Mouse (Mus musculus): Measurements from ENCODE around the gene Notch2.

Gene Notch2

GRCm38 (mm10) chr3:98079601-98080215 is 66.4 kb downstream of the Notch2 start:
- no peak for DNase-seq

- no peak for DNase-seq
Measured at GRCm38 (mm10) chr3:98080630-98081029, 67.3 kb downstream of the Notch2 start.

- no peak for DNase-seq
Measured at GRCm38 (mm10) chr3:98082188-98082587, 68.9 kb downstream of the Notch2 start.

- DNase-seq, result no peak
Measured at GRCm38 (mm10) chr3:98082972-98083371, 69.6 kb downstream of the Notch2 start.

DNA sequence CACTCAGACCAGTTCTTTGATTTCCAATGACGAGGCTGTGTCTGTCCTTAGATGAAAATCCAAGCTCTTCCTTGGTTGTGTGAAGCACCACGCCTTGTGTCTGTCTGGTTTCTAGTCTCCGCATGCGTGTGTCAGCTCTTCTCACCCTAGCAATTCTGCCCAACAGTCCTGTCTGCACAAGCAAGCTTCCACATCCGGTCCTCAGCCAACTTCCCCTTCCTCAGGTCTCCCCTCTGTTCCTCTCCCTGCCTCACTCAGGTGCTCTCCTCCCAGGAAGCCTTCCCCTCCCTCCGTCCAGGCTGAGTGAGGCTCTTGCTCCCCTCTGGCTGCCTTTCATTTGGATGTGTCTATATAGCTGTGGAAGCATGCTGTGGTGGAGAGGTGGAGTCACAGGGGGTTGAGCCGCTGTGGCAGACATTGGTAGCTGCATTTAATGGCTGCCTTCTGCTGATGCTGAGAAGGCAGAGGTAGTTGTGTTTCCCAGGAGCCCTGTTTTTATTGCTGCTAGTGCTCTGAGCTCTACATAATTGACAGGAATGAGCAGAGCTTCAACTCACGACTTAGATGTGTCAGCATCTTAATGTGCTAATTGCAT is 70.8 kb downstream of the Notch2 start:
- DNase-seq, result no peak

DNA sequence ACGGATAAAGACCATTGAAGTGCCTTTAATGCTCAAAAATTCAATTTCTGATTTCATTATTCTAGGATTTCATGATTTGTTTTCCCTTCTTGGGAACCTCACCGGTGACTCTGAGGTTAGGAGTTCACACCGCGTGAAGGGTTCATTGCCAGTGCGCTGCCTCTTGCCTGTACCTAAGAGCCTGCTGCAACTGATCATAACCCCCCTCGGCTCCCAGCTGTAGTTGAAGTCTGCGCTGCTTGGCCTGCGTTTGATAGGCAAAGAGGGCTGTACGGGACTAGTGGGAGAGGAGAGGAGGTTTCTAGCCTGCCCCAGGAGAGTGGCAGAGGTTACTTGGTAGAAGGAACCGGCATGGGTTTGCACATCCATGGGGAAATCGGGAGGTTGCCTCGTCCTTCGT is 71.5 kb downstream of the Notch2 start:
- no peak for DNase-seq

- DNase-seq, result no peak
Measured at GRCm38 (mm10) chr3:98085812-98086268, 72.5 kb downstream of the Notch2 start.

DNA sequence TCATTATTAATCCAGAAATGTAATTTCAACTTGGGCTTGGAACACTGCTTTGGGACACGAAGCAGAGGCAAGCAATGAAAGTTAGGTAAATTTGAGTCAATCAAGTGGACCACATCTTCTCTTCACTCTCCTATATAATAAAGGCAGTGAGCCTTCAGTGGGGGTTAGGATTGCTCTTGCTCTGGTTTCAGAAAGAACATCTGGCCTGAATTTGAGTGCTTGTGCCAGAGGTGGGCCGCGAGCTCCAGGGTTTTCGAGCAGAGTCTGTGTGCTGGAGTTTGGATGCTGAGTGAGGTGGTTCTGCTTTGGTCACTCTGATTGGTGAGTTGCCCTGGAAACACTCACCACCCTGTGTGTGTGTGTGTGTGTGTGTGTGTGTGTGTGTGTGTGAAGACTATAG is 73.1 kb downstream of the Notch2 start:
- no peak for DNase-seq

DNA sequence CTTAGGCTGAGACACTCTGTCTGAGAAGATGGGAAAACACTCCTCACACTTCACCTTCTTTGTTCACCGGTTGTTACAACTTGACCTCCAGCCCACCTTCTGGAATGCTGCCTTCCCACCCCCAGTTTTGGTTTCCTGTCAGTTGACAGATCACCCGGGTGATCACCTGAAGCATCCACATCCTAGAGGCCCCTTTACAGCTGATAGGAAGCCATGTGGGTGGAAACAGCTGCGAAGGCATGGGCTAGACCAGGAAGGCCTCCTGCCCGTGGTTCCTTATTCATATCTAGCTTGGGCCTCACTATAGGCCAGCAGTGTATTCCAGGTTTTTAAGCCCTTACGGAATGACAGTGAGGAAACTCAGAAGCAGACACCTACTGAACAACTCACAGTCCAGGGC is 73.5 kb downstream of the Notch2 start:
- no peak for DNase-seq

- no peak for DNase-seq
Measured at GRCm38 (mm10) chr3:98087551-98087950, 74.2 kb downstream of the Notch2 start.

- no peak for DNase-seq
Measured at GRCm38 (mm10) chr3:98089702-98090101, 76.4 kb downstream of the Notch2 start.

GRCm38 (mm10) chr3:98090129-98090528 is 76.8 kb downstream of the Notch2 start:
- no peak for DNase-seq

DNA sequence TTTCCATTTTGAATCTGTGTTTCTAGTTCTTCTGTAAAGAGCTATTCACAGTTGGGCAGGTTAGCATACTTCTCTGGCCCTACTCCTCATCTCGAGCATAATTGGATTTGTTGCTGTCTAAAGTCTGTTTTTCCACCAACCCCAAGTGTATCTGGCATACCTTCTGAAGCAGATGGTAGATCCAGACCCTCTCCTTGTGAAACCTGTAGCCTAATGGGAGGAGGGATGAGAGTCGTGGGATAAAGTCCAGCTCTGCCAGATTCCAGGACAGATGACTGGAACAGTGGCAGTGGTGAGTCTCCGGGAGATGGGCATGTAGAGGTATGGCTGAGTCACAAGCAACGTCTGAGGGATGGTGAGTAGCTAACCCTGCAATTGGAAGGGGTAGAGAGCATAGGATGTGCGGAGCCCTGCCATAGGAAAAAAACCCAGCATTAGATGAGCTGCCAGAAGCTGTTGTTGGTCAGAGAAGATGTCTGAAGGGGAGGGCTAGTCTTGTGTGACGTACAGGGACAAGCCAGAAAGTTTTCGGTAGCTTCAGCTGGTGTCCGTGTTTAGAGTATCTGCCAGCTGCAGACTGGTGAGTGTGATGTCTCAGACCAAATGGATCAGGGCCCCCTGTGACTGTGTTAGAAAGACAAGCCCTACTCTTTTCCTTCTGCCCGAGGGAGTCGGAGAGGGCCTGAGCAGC is 79.5 kb downstream of the Notch2 start:
- no peak for DNase-seq

DNA sequence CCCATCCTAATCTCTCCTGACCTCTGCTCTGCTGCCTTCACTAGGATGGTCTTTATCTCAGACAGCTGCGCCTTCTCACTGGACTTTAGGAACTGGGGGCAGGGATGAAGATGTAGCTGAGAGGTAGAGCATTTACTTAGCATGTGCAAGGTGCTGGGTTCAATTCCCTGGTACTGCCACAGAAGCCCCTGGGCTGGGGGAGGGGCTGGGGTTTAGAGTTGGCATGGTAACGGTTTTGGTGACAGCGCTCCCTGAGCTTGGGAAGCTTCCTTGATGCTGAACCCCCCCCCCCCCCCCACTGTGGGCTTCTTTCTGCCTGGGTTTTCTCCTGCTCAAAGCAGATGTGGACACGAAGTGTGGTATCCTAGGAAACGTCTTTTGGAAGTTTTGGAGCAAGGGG is 80.6 kb downstream of the Notch2 start:
- DNase-seq, result no peak

GRCm38 (mm10) chr3:98094629-98095583 is 81.6 kb downstream of the Notch2 start:
- no peak for DNase-seq

DNA sequence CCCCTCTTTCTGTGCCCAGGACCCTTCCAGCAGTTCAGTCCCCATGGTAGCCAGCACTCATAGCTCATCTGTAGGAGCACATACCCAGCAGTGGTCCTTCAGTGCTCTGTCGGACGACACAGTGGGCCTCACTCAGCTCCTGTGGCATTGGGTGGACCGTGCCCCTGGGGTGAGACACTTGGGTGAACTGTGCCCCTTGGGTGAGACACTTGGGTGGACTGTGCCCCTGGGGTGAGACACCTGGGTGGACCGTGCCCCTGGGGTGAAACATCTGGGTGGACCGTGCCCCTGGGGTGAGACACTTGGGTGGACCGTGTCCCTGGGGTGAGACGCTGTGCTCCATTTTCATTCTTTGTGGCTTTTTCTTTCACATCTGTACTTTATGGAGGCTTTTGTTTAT is 83.7 kb downstream of the Notch2 start:
- DNase-seq, result no peak

DNA sequence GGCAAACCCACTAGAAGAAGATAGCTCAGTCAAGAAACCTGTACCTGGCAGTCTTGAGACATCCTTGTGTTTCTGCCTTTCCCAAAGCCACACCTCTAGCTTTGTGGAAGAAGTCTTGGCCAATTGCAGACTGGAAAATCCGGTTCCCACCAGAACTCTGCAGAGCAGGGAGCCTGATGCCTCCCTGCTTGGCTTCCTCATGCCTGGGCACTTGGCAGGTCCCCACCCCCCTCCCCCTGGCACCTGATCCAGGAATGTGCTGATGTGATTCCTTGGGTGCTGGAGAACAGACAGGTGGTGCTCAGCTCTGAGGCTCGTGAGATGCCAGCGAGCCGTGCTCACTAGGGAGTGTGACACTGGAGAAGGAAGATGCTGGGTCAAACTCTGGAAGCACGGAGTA is 85.3 kb downstream of the Notch2 start:
- DNase-seq, result no peak

DNA sequence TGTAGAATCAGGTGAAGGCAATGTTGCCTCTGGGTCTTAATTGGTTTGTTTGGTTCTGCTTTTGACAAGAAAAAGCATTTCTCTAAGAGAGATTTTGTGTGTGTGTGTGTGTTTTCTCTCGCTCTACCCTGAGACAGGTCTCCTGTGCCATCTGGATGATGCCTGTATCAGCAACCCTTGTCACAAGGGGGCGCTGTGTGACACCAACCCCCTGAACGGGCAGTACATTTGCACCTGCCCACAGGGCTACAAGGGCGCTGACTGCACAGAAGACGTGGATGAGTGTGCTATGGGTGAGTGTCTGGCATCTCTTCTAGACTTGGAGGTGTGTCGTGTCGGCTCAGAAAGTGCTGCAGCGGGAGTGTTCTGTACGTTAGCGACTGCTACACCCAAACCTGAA is 86.0 kb downstream of the Notch2 start:
- DNase-seq, result no peak

DNA sequence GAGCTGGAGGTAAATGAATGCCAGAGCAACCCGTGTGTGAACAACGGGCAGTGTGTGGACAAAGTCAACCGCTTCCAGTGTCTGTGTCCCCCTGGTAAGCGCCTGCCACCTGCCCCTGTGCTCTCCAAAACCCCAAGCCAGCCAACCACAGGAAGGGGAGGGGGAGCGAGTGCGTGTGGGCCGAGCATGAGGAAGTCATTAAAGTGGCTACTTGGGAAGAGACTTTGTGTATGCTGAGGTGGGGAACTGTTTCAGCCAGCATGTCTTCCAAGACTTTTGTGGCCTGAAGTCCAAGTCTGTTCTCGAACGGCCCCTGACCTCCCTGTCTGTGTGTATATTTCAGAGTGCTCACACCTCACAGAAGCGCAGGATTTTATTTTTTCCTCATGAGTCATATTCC is 88.2 kb downstream of the Notch2 start:
- DNase-seq, result no peak

DNA sequence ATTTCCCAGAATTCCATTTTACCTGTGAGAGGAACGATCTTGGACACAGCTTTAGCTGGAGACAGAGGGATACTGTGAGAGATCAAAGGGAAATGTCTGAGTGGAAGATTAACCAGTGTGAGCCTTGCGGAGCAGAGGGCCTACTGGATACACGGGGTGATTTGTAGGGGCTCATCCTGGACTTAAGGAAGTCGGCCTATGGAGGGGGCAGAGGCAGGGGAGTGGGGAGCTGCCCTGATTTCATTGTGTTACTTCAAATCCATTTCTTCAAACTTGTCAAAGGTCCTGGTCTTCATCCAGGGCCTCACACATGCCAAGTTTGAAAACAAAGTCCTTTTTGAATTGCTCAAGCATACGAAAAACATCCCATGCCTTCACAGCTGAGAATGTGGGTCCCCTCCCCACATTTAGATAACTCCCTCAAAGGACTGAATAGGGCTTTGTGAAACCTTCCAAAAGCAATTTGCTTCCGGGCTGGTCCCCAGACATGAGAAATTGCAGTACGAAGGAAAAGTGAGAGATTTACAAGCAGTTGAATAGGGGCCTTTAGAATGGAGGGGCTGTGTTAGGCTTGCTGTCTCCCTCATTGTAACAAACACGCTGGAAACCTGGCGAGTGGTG is 91.6 kb downstream of the Notch2 start:
- DNase-seq, result no peak

DNA sequence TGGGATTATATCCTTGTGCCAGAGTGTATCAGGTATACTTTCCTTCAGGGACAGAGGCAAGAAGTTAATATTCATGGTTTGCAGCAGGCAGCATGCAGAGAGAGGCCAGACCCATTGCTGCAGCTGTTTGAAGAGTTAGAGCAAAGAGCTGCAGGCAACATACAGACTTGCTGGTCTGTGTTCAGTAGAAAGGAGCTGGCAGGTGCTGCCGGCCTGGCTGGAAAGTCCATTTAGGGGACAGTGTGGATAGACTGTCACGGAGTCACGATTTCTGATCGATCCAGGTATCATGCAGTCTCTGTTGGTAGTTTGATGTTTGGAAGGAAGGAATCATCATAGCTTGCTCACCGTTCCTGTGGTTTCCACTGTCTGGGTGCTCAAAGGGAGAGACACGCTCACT is 92.2 kb downstream of the Notch2 start:
- no peak for DNase-seq

DNA sequence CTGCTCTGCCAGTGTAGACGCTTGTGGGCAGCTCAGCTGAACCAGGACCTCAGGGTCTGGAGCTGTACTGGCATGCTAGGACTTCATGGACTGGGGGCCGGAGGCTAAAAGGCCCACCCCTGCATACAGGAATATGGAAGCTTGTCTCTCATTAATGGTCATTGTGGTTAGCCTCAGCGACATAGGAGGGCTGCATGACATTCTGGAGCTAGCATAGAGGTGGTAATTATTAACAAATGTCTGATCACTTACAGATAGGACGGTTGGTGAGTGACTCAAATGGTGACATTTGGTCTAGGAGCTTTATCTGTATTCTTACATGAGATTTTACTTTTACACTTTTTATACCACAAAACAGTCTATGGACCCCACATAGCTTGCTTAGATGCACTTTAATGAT is 92.8 kb downstream of the Notch2 start:
- DNase-seq, result no peak
